In genomic region chr17:35026206-35026605, GRCm38 (mm10) we compare ENCODE assay signal across 12 mouse cellular contexts. TPM values are rescaled to one million over a fixed set of nuclear protein-coding genes. Genes with fewer than 3 reads are reported as not detected.
A peak's percentile ranks its signal among the peaks of the same experiment; 100 is the strongest.
DNase-seq lines count a peak whose midpoint lies in the region; ATAC-seq and TF ChIP-seq lines count a peak whose summit lies in the region.
"Had no signal": no experiment of that assay in that cellular context is flagged by ENCODE, and none has a peak within 500 bp of the region (broad histone marks: within the 10 kb centered on the region; RNA-seq: fewer than 3 reads in every experiment).

No protein-coding gene starts in this region.

- no peak for DNase-seq in MEL (ENCODE audit: low read depth, low spot score)
- DNase-seq in forebrain, postnatal 0 days: no peak
- DNase-seq in ovary, postnatal 10 days (ENCODE audit: low spot score): no peak
- no peak for DNase-seq in lung, postnatal 10 days
- DNase-seq in ovary, postnatal 36 days (ENCODE audit: low spot score): no peak
- DNase-seq: adrenal gland, postnatal 10 days; liver, embryonic 13.5 days; right cerebral cortex, postnatal 4 days had no signal

- peaks cover 30% of the 10 kb centered on the region for H3K4me1 ChIP-seq in kidney, embryonic 16.5 days (ENCODE audit: insufficient read depth, low read length)
- peaks cover 56% of the 10 kb centered on the region for H3K4me1 ChIP-seq in kidney, embryonic 15.5 days
- peaks cover 77% of the 10 kb centered on the region for H3K4me1 ChIP-seq in E14TG2a.4 (replicated peaks; ENCODE audit: low read depth, low read length)
- H3K4me1 ChIP-seq in MEL (ENCODE audit: control insufficient read depth in 1 of 2, insufficient read depth in 2 of 2, low read length in 2 of 2): peaks cover 17 to 55% of the 10 kb centered on the region in 2 experiments; a peak in 3 of 4 replicates
- H3K4me1 ChIP-seq in forebrain, postnatal 0 days (ENCODE audit: insufficient read depth): peaks cover 4% of the 10 kb centered on the region; the same call in 1 of the 2 replicates

- ATAC-seq in kidney, embryonic 16.5 days (ENCODE audit: low FRiP score, low TSS enrichment): no peak
- ATAC-seq in kidney, embryonic 15.5 days (replicated peaks; ENCODE audit: low FRiP score): no peak
- no peak for ATAC-seq in forebrain, postnatal 0 days

- TF ChIP-seq RAD21 in MEL (IDR thresholded peaks at IDR 0.05; ENCODE audit: low read depth, low read length): no peak

- no peaks in the 10 kb centered on the region for H3K9me3 ChIP-seq in kidney, embryonic 16.5 days (ENCODE audit: low read length)
- H3K9me3 ChIP-seq in kidney, embryonic 15.5 days (replicated peaks): no peaks in the 10 kb centered on the region
- H3K9me3 ChIP-seq in E14TG2a.4 (ENCODE audit: low read length) (no peaks in the 10 kb centered on the region), MEL (replicated peaks; ENCODE audit: insufficient read depth, low read length) (no peaks in the 10 kb centered on the region)
- H3K9me3 ChIP-seq in forebrain, postnatal 0 days (ENCODE audit: low read length): no peaks in the 10 kb centered on the region
- H3K9me3 ChIP-seq: liver, embryonic 13.5 days had no signal

- 62% methylated on average over 5 of the region's 5 CpGs for WGBS in kidney, embryonic 16.5 days
- WGBS in kidney, embryonic 15.5 days: 44% methylated on average over 5 of the region's 5 CpGs
- 73% methylated on average over 5 of the region's 5 CpGs for WGBS in forebrain, postnatal 0 days

- no peaks in the 10 kb centered on the region for H3K36me3 ChIP-seq in kidney, embryonic 16.5 days (ENCODE audit: insufficient read depth, low read length)
- no peaks in the 10 kb centered on the region for H3K36me3 ChIP-seq in kidney, embryonic 15.5 days
- H3K36me3 ChIP-seq in E14TG2a.4 (ENCODE audit: insufficient read depth, low read length) (no peaks in the 10 kb centered on the region), MEL (ENCODE audit: control insufficient read depth in 1 of 2, insufficient read depth in 2 of 2, low read length in 2 of 2) (peaks cover 0 to 46% of the 10 kb centered on the region in 2 experiments; a peak in 2 of 4 replicates)
- H3K36me3 ChIP-seq in forebrain, postnatal 0 days (ENCODE audit: insufficient read depth): no peaks in the 10 kb centered on the region
- H3K36me3 ChIP-seq: liver, embryonic 13.5 days had no signal

- TF ChIP-seq CTCF in E14TG2a.4 (conservative IDR thresholded peaks at IDR 0.05; ENCODE audit: low read length) (no peak), MEL (IDR thresholded peaks at IDR 0.05 in 2 of 3, conservative IDR thresholded peaks at IDR 0.05 in 1 of 3; ENCODE audit: control insufficient read depth in 1 of 3, insufficient read depth in 1 of 3, low read depth in 2 of 3, low read length in 3 of 3, poor library complexity in 1 of 3, severe bottlenecking in 1 of 3) (no peak; a peak in 1 of 6 replicates)
- TF ChIP-seq CTCF in forebrain, postnatal 0 days (IDR thresholded peaks at IDR 0.05; ENCODE audit: low read depth): peak; percentile 14; the same call in 1 of the 2 replicates

- TF ChIP-seq EP300 in MEL (IDR thresholded peaks at IDR 0.05; ENCODE audit: low read depth in 1 of 2, low read length in 2 of 2): no peak

- H3K79me2 ChIP-seq in MEL (ENCODE audit: control insufficient read depth, insufficient read depth, low read length, poor library complexity): peaks cover 39% of the 10 kb centered on the region

- H3K27ac ChIP-seq in kidney, embryonic 16.5 days (ENCODE audit: low read length): no peak overlapping the region
- no peak overlapping the region for H3K27ac ChIP-seq in kidney, embryonic 15.5 days
- peak overlapping the region; percentile 62 for H3K27ac ChIP-seq in MEL (ENCODE audit: control insufficient read depth, low read depth, low read length)
- no peak overlapping the region for H3K27ac ChIP-seq in forebrain, postnatal 0 days (ENCODE audit: low read depth, low read length)
- H3K27ac ChIP-seq: liver, embryonic 13.5 days had no signal

- peak overlapping the region; percentile 7 for H3K9ac ChIP-seq in kidney, embryonic 16.5 days (replicated peaks; ENCODE audit: low read length)
- no peak overlapping the region for H3K9ac ChIP-seq in kidney, embryonic 15.5 days
- peak overlapping the region; percentile 63 for H3K9ac ChIP-seq in MEL (ENCODE audit: control insufficient read depth, low read depth, low read length, poor library complexity, severe bottlenecking)
- no peak overlapping the region for H3K9ac ChIP-seq in forebrain, postnatal 0 days
- H3K9ac ChIP-seq: liver, embryonic 13.5 days had no signal

- no peaks in the 10 kb centered on the region for H3K27me3 ChIP-seq in kidney, embryonic 16.5 days (ENCODE audit: insufficient read depth, low read length)
- no peaks in the 10 kb centered on the region for H3K27me3 ChIP-seq in kidney, embryonic 15.5 days
- H3K27me3 ChIP-seq in E14TG2a.4 (ENCODE audit: insufficient read depth, low read length) (peaks cover 25% of the 10 kb centered on the region), MEL (ENCODE audit: control insufficient read depth in 1 of 2, insufficient read depth in 2 of 2, low read length in 2 of 2) (no peaks in the 10 kb centered on the region)
- no peaks in the 10 kb centered on the region for H3K27me3 ChIP-seq in forebrain, postnatal 0 days (ENCODE audit: insufficient read depth, low read length)
- H3K27me3 ChIP-seq: liver, embryonic 13.5 days had no signal

- H3K4me3 ChIP-seq in kidney, embryonic 16.5 days (ENCODE audit: low read length): no peak overlapping the region
- H3K4me3 ChIP-seq in kidney, embryonic 15.5 days (replicated peaks): no peak overlapping the region
- peak overlapping the region; percentile 20; the same call in 1 of the 2 replicates for H3K4me3 ChIP-seq in E14TG2a.4 (replicated peaks; ENCODE audit: low read length)
- peak overlapping the region; percentile 42 to 45 for H3K4me3 ChIP-seq in MEL (ENCODE audit: control insufficient read depth in 1 of 2, insufficient read depth in 1 of 2, low read depth in 2 of 2, low read length in 2 of 2)
- no peak overlapping the region for H3K4me3 ChIP-seq in forebrain, postnatal 0 days (ENCODE audit: low read depth, low read length)
- H3K4me3 ChIP-seq: liver, embryonic 13.5 days had no signal

- TF ChIP-seq POLR2A in MEL (IDR thresholded peaks at IDR 0.05; ENCODE audit: control insufficient read depth in 1 of 2, insufficient read depth in 1 of 2, low read depth in 1 of 2, low read length in 2 of 2, poor library complexity in 1 of 2): no peak; a peak in 1 of 4 replicates

- no peak overlapping the region for H3K4me2 ChIP-seq in kidney, embryonic 16.5 days (replicated peaks; ENCODE audit: low read depth, low read length)
- H3K4me2 ChIP-seq in kidney, embryonic 15.5 days: no peak overlapping the region
- H3K4me2 ChIP-seq in forebrain, postnatal 0 days (ENCODE audit: low read depth): no peak overlapping the region
- H3K4me2 ChIP-seq: liver, embryonic 13.5 days had no signal

TF ChIP-seq in MEL, 35 proteins besides CTCF, POLR2A, EP300 and RAD21 (continues in another document):
- TF ChIP-seq ZMIZ1 (IDR thresholded peaks at IDR 0.05; ENCODE audit: low read depth, low read length): peak; percentile 12; the same call in 1 of the 2 replicates

RNA-seq across cellular contexts. Expression of gene Sapcd1, which starts 1.6 kb away (rescaled TPM):
- polyA plus RNA-seq in kidney, embryonic 16.5 days (2015; fragmentation: Nextera tagmentation; extraction: Ambion mirVana): 5.7 and 7.1 TPM in 2 replicates
- polyA plus RNA-seq in kidney, embryonic 15.5 days (2015; fragmentation: Nextera tagmentation; extraction: Ambion mirVana): 6.2 and 6.8 TPM in 2 replicates
- 161 and 164 TPM in 2 replicates for total RNA-seq in MEL (2012; rRNA removed)
- 100 to 1,000 TPM in 1 of 2 experiments, not detected in 1; 124 TPM for polyA plus RNA-seq in MEL (2012; ENCODE audit: insufficient read depth in 1 of 2, insufficient read length in 2 of 2, low read depth in 1 of 2, low replicate concordance in 2 of 2, missing spikeins in 1 of 2)
- total RNA-seq in forebrain, postnatal 0 days (2014; rRNA removed): 2.2 and 2.7 TPM in 2 replicates
- 1.6 TPM in 2 replicates for polyA plus RNA-seq in forebrain, postnatal 0 days (2015; fragmentation: Nextera tagmentation; extraction: Ambion mirVana)
- total RNA-seq: gastrocnemius, adult 8-10 months had no signal

RNA-seq across cellular contexts. Expression of gene Vwa7, which starts 9.8 kb away (rescaled TPM):
- 0.21 and 0.31 TPM in 2 replicates for polyA plus RNA-seq in kidney, embryonic 16.5 days (2015; fragmentation: Nextera tagmentation; extraction: Ambion mirVana)
- polyA plus RNA-seq in kidney, embryonic 15.5 days (2015; fragmentation: Nextera tagmentation; extraction: Ambion mirVana): 0.19 and 0.29 TPM in 2 replicates
- 9.7 and 10.4 TPM in 2 replicates for total RNA-seq in MEL (2012; rRNA removed)
- polyA plus RNA-seq in MEL (2012; ENCODE audit: insufficient read depth in 1 of 2, insufficient read length in 2 of 2, low read depth in 1 of 2, low replicate concordance in 2 of 2, missing spikeins in 1 of 2): 1 to 10 TPM in 1 of 2 experiments, not detected in 1; 9.8 TPM
- 0.14 and 0.31 TPM in 2 replicates for total RNA-seq in forebrain, postnatal 0 days (2014; rRNA removed)
- 0.08 TPM in 1 of 2 replicates, not detected in the other for polyA plus RNA-seq in forebrain, postnatal 0 days (2015; fragmentation: Nextera tagmentation; extraction: Ambion mirVana)

RNA-seq across cellular contexts. Expression of gene Msh5, which starts 20.3 kb away (rescaled TPM):
- 4.5 and 6.9 TPM in 2 replicates for polyA plus RNA-seq in kidney, embryonic 16.5 days (2015; fragmentation: Nextera tagmentation; extraction: Ambion mirVana)
- polyA plus RNA-seq in kidney, embryonic 15.5 days (2015; fragmentation: Nextera tagmentation; extraction: Ambion mirVana): 5.2 and 5.4 TPM in 2 replicates
- total RNA-seq in MEL (2012; rRNA removed): 17.9 and 26.3 TPM in 2 replicates
- polyA plus RNA-seq in MEL (2012; ENCODE audit: insufficient read depth in 1 of 2, insufficient read length in 2 of 2, low read depth in 1 of 2, low replicate concordance in 2 of 2, missing spikeins in 1 of 2): 10 to 100 TPM in 1 of 2 experiments, not detected in 1; 29.0 TPM
- total RNA-seq in forebrain, postnatal 0 days (2014; rRNA removed): 1.3 and 2.2 TPM in 2 replicates
- 1.1 and 1.3 TPM in 2 replicates for polyA plus RNA-seq in forebrain, postnatal 0 days (2015; fragmentation: Nextera tagmentation; extraction: Ambion mirVana)
- total RNA-seq: gastrocnemius, adult 8-10 months had no signal

RNA-seq across cellular contexts. Expression of gene Clic1, which starts 23.6 kb away (rescaled TPM):
- polyA plus RNA-seq in kidney, embryonic 16.5 days (2015; fragmentation: Nextera tagmentation; extraction: Ambion mirVana): 341 and 345 TPM in 2 replicates
- 300 and 320 TPM in 2 replicates for polyA plus RNA-seq in kidney, embryonic 15.5 days (2015; fragmentation: Nextera tagmentation; extraction: Ambion mirVana)
- total RNA-seq in MEL (2012; rRNA removed): 285 and 333 TPM in 2 replicates
- polyA plus RNA-seq in MEL (2012; ENCODE audit: insufficient read depth in 1 of 2, insufficient read length in 2 of 2, low read depth in 1 of 2, low replicate concordance in 2 of 2, missing spikeins in 1 of 2): 100 to 1,000 TPM; 309 to 335 TPM
- total RNA-seq in forebrain, postnatal 0 days (2014; rRNA removed): 26.8 and 29.3 TPM in 2 replicates
- 47.9 and 50.5 TPM in 2 replicates for polyA plus RNA-seq in forebrain, postnatal 0 days (2015; fragmentation: Nextera tagmentation; extraction: Ambion mirVana)

RNA-seq across cellular contexts. Expression of gene Vars, which starts 25.4 kb away (rescaled TPM):
- polyA plus RNA-seq in kidney, embryonic 16.5 days (2015; fragmentation: Nextera tagmentation; extraction: Ambion mirVana): 132 and 137 TPM in 2 replicates
- 128 and 140 TPM in 2 replicates for polyA plus RNA-seq in kidney, embryonic 15.5 days (2015; fragmentation: Nextera tagmentation; extraction: Ambion mirVana)
- total RNA-seq in MEL (2012; rRNA removed): 149 and 158 TPM in 2 replicates
- 100 to 1,000 TPM in 1 of 2 experiments, not detected in 1; 251 TPM for polyA plus RNA-seq in MEL (2012; ENCODE audit: insufficient read depth in 1 of 2, insufficient read length in 2 of 2, low read depth in 1 of 2, low replicate concordance in 2 of 2, missing spikeins in 1 of 2)
- total RNA-seq in forebrain, postnatal 0 days (2014; rRNA removed): 84.4 and 93.4 TPM in 2 replicates
- polyA plus RNA-seq in forebrain, postnatal 0 days (2015; fragmentation: Nextera tagmentation; extraction: Ambion mirVana): 36.7 and 45.4 TPM in 2 replicates

Comparison
In these comparisons a context has a peak if more than half of its experiments do, and no peak if none do; other contexts are left out.
1. H3K9ac ChIP-seq: peak in kidney, embryonic 16.5 days (single experiment) and MEL (single experiment); none in kidney, embryonic 15.5 days (single experiment) and forebrain, postnatal 0 days (single experiment).
2. H3K4me3 ChIP-seq: peak in E14TG2a.4 (single experiment) and MEL (2 of 2); none in kidney, embryonic 16.5 days (single experiment), kidney, embryonic 15.5 days (single experiment) and forebrain, postnatal 0 days (single experiment).